ENCODE assay signal across 10 mouse cellular contexts in genomic region chr16:87567572-87567971, GRCm38 (mm10). TPM values are rescaled to one million over a fixed set of nuclear protein-coding genes. Genes with fewer than 3 reads are reported as not detected.
DNase-seq lines count a peak whose midpoint lies in the region; ATAC-seq and TF ChIP-seq lines count a peak whose summit lies in the region.
"Had no signal": no experiment of that assay in that cellular context is flagged by ENCODE, and none has a peak within 500 bp of the region (broad histone marks: within the 10 kb centered on the region; RNA-seq: fewer than 3 reads in every experiment).

No protein-coding gene starts in this region.

- WGBS in lung, postnatal 0 days = 46% methylated on average over 13 of the region's 13 CpGs
- WGBS in forebrain, embryonic 16.5 days = 43% methylated on average over 13 of the region's 13 CpGs
- WGBS in stomach, embryonic 16.5 days = 45% methylated on average over 13 of the region's 13 CpGs

- no peak overlapping the region for H3K4me2 ChIP-seq in lung, postnatal 0 days (replicated peaks; ENCODE audit: low read depth, low read length)
- no peak overlapping the region for H3K4me2 ChIP-seq in forebrain, embryonic 16.5 days (ENCODE audit: low read length)
- peak overlapping the region; percentile 12; the same call in 1 of the 2 replicates for H3K4me2 ChIP-seq in stomach, embryonic 16.5 days (ENCODE audit: low read depth, low read length)
- H3K4me2 ChIP-seq: heart, embryonic 13.5 days had no signal

- no peaks in the 10 kb centered on the region for H3K36me3 ChIP-seq in lung, postnatal 0 days (ENCODE audit: insufficient read depth, low read length)
- H3K36me3 ChIP-seq in forebrain, embryonic 16.5 days (ENCODE audit: control insufficient read depth, insufficient read depth) = no peaks in the 10 kb centered on the region
- H3K36me3 ChIP-seq in stomach, embryonic 16.5 days (ENCODE audit: control insufficient read depth, insufficient read depth, low read length) = no peaks in the 10 kb centered on the region
- H3K36me3 ChIP-seq: heart, embryonic 13.5 days had no signal

- no peak overlapping the region for H3K27ac ChIP-seq in lung, postnatal 0 days (ENCODE audit: low read length)
- H3K27ac ChIP-seq in forebrain, embryonic 16.5 days (ENCODE audit: low read length) = peak overlapping the region; percentile 73
- H3K27ac ChIP-seq in stomach, embryonic 16.5 days (ENCODE audit: low read length) = no peak overlapping the region

- no peaks in the 10 kb centered on the region for H3K9me3 ChIP-seq in lung, postnatal 0 days (ENCODE audit: low read length)
- no peaks in the 10 kb centered on the region for H3K9me3 ChIP-seq in forebrain, embryonic 16.5 days (ENCODE audit: control insufficient read depth, low read length)
- H3K9me3 ChIP-seq in stomach, embryonic 16.5 days (replicated peaks; ENCODE audit: control insufficient read depth, low read length) = no peaks in the 10 kb centered on the region
- H3K9me3 ChIP-seq: heart, embryonic 13.5 days; megakaryocyte, embryonic 14.5 days had no signal

- TF ChIP-seq CTCF in lung, postnatal 0 days (IDR thresholded peaks at IDR 0.05) = no peak

- H3K4me3 ChIP-seq in lung, postnatal 0 days (ENCODE audit: low read depth, low read length) = no peak overlapping the region
- no peak overlapping the region for H3K4me3 ChIP-seq in forebrain, embryonic 16.5 days (replicated peaks; ENCODE audit: low read length)
- H3K4me3 ChIP-seq in stomach, embryonic 16.5 days (replicated peaks; ENCODE audit: low read length) = no peak overlapping the region
- H3K4me3 ChIP-seq: heart, embryonic 13.5 days; megakaryocyte, embryonic 14.5 days had no signal

- no peaks in the 10 kb centered on the region for H3K4me1 ChIP-seq in lung, postnatal 0 days (ENCODE audit: insufficient read depth, low read depth, low read length)
- peaks cover 6% of the 10 kb centered on the region; the same call in 1 of the 2 replicates for H3K4me1 ChIP-seq in forebrain, embryonic 16.5 days (replicated peaks; ENCODE audit: control insufficient read depth, insufficient read depth, low read length)
- H3K4me1 ChIP-seq in stomach, embryonic 16.5 days (ENCODE audit: control insufficient read depth, insufficient read depth, low read length) = no peaks in the 10 kb centered on the region
- H3K4me1 ChIP-seq: heart, embryonic 13.5 days had no signal

- DNase-seq in lung, postnatal 0 days (ENCODE audit: low spot score) = peak; percentile 43
- no peak for DNase-seq in lung, adult 18-20 months
- peak; percentile 45 to 50 for DNase-seq in left cerebral cortex, adult 18-20 months (ENCODE audit: low spot score in 2 of 2)
- no peak for DNase-seq in adrenal gland, adult (ENCODE audit: inconsistent age in 2 of 2, low spot score in 1 of 2)
- no peak for DNase-seq in kidney, adult 11 months
- DNase-seq in kidney, postnatal 14 days = no peak

- no peak for TF ChIP-seq EP300 in lung, postnatal 0 days (IDR thresholded peaks at IDR 0.05)

- H3K27me3 ChIP-seq in lung, postnatal 0 days (replicated peaks; ENCODE audit: insufficient read depth, low read length) = no peaks in the 10 kb centered on the region
- no peaks in the 10 kb centered on the region for H3K27me3 ChIP-seq in forebrain, embryonic 16.5 days (replicated peaks; ENCODE audit: control insufficient read depth, insufficient read depth, low read length)
- H3K27me3 ChIP-seq in stomach, embryonic 16.5 days (ENCODE audit: control insufficient read depth, insufficient read depth, low read length) = no peaks in the 10 kb centered on the region
- H3K27me3 ChIP-seq: heart, embryonic 13.5 days had no signal

- H3K9ac ChIP-seq in lung, postnatal 0 days (replicated peaks; ENCODE audit: low read depth) = no peak overlapping the region
- no peak overlapping the region for H3K9ac ChIP-seq in forebrain, embryonic 16.5 days (replicated peaks; ENCODE audit: low read depth, low read length)
- no peak overlapping the region for H3K9ac ChIP-seq in stomach, embryonic 16.5 days (ENCODE audit: low read length)
- H3K9ac ChIP-seq: heart, embryonic 13.5 days had no signal

- peak; percentile 50 for ATAC-seq in lung, postnatal 0 days
- ATAC-seq in forebrain, embryonic 16.5 days = peak; percentile 93
- no peak for ATAC-seq in stomach, embryonic 16.5 days (ENCODE audit: insufficient read depth, low FRiP score)

RNA-seq across cellular contexts. Expression of gene Map3k7cl, which starts 14.4 kb away (rescaled TPM):
- 0.37 and 0.38 TPM in 2 replicates for polyA plus RNA-seq in lung, postnatal 0 days (2015; fragmentation: Nextera tagmentation; extraction: Ambion mirVana)
- polyA plus RNA-seq in forebrain, embryonic 16.5 days (2015; fragmentation: Nextera tagmentation; extraction: Ambion mirVana) = 0.13 TPM in 1 of 2 replicates, not detected in the other
- under 1 TPM; 0.37 to 0.47 TPM for total RNA-seq in left cerebral cortex, adult 18-20 months (2021)
- polyA plus RNA-seq in stomach, embryonic 16.5 days (2015; fragmentation: Nextera tagmentation; extraction: Ambion mirVana) = 0.40 and 0.59 TPM in 2 replicates

Comparison
In these comparisons a context has a peak if more than half of its experiments do, and no peak if none do; other contexts are left out.
1. DNase-seq: peak in lung, postnatal 0 days (single experiment) and left cerebral cortex, adult 18-20 months (2 of 2); none in lung, adult 18-20 months (0 of 2), adrenal gland, adult (0 of 2), kidney, adult 11 months (single experiment) and kidney, postnatal 14 days (single experiment).